Mouse (Mus musculus): ENCODE measurements at regions not wholly inside any gene's neighbourhood (a gene's known extent, or its start where the extent isn't known, plus 50 kb on each side); places are given as distances from the start of the nearest gene placed in this dataset.
A peak's percentile ranks its signal among the peaks of the same experiment; 100 is the strongest.
"Not testable (repeated sequence)": the region's sequence is repeated elsewhere in the genome, so short reads cannot be mapped to it uniquely, and the experiment has no call there.

GRCm38 (mm10) chr6:47679946-47680345, 84.8 kb upstream of the Ezh2 start:
- 80% methylated on average over 2 of the region's 7 CpGs for WGBS
- not testable (repeated sequence) for ATAC-seq (replicated peaks); H3K36me3 ChIP-seq (replicated peaks); H3K27ac ChIP-seq; H3K4me3 ChIP-seq; H3K9ac ChIP-seq; H3K27me3 ChIP-seq (replicated peaks); H3K4me2 ChIP-seq; H3K9me3 ChIP-seq; H3K4me1 ChIP-seq

GRCm38 (mm10) chr6:47672741-47673140, 77.6 kb upstream of the Ezh2 start:
- H3K27ac ChIP-seq; H3K27me3 ChIP-seq (replicated peaks); ATAC-seq (replicated peaks); H3K4me1 ChIP-seq; H3K9me3 ChIP-seq; H3K9ac ChIP-seq; H3K36me3 ChIP-seq (replicated peaks): not testable (repeated sequence)
- Histone ChIP-seq H3K4me2 (peak overlapping the region; percentile 38), H3K4me3 (peak overlapping the region; percentile 36)
- 16% methylated on average over 5 of the region's 33 CpGs for WGBS

GRCm38 (mm10) chr6:47652880-47653279, 57.7 kb upstream of the Ezh2 start:
- H3K9ac ChIP-seq; H3K9me3 ChIP-seq; ATAC-seq (replicated peaks); H3K36me3 ChIP-seq (replicated peaks); H3K4me1 ChIP-seq; H3K27me3 ChIP-seq (replicated peaks); H3K4me2 ChIP-seq; H3K27ac ChIP-seq; H3K4me3 ChIP-seq: not testable (repeated sequence)
- WGBS, result 65% methylated on average over 3 of the region's 3 CpGs

- H3K36me3 ChIP-seq (replicated peaks); H3K27me3 ChIP-seq (replicated peaks); ATAC-seq (replicated peaks); H3K4me1 ChIP-seq; H3K9me3 ChIP-seq: not testable (repeated sequence)
- WGBS, result under 1% methylated on average over 21 of the region's 23 CpGs
- H3K4me3 ChIP-seq, result peak overlapping the region; percentile 59
- H3K9ac ChIP-seq, result peak overlapping the region; percentile 49
- peak overlapping the region; percentile 84 for H3K27ac ChIP-seq
- H3K4me2 ChIP-seq, result peak overlapping the region; percentile 53
These were observed 56.2 kb upstream of the Ezh2 start for GRCm38 (mm10) chr6:47651385-47651718.

GRCm38 (mm10) chr6:47650463-47651384, 55.6 kb upstream of the Ezh2 start:
- Histone ChIP-seq H3K4me1 (no peaks in the 10 kb centered on the region), H3K4me2 (peak overlapping the region; percentile 53), H3K9me3 (no peaks in the 10 kb centered on the region), H3K27me3 (replicated peaks) (no peaks in the 10 kb centered on the region), H3K36me3 (replicated peaks) (no peaks in the 10 kb centered on the region), H3K27ac (peak overlapping the region; percentile 84), H3K4me3 (peak overlapping the region; percentile 59), H3K9ac (peak overlapping the region; percentile 49)
- WGBS, result 2% methylated on average over 46 of the region's 46 CpGs
- ATAC-seq (replicated peaks), result peak; percentile 98

- Histone ChIP-seq H3K4me3 (no peak overlapping the region), H3K27me3 (replicated peaks) (no peaks in the 10 kb centered on the region), H3K36me3 (replicated peaks) (no peaks in the 10 kb centered on the region), H3K4me1 (no peaks in the 10 kb centered on the region), H3K9me3 (no peaks in the 10 kb centered on the region), H3K27ac (no peak overlapping the region), H3K9ac (no peak overlapping the region), H3K4me2 (no peak overlapping the region)
- no peak for ATAC-seq (replicated peaks)
- 92% methylated on average over 6 of the region's 6 CpGs for WGBS
These were observed 54.8 kb upstream of the Ezh2 start for GRCm38 (mm10) chr6:47649961-47650360.

- H3K4me1 ChIP-seq, result no peaks in the 10 kb centered on the region
- no peak overlapping the region for H3K4me3 ChIP-seq
- no peak for ATAC-seq (replicated peaks)
- H3K27me3 ChIP-seq (replicated peaks), result no peaks in the 10 kb centered on the region
- WGBS, result 85% methylated on average over 5 of the region's 5 CpGs
- H3K27ac ChIP-seq, result no peak overlapping the region
- no peak overlapping the region for H3K4me2 ChIP-seq
- H3K9me3 ChIP-seq, result no peaks in the 10 kb centered on the region
- no peaks in the 10 kb centered on the region for H3K36me3 ChIP-seq (replicated peaks)
- no peak overlapping the region for H3K9ac ChIP-seq
These were observed 54.4 kb upstream of the Ezh2 start for GRCm38 (mm10) chr6:47649451-47649931.

GRCm38 (mm10) chr6:47648899-47649298, 53.8 kb upstream of the Ezh2 start:
- Histone ChIP-seq H3K27ac (no peak overlapping the region), H3K9me3 (no peaks in the 10 kb centered on the region), H3K4me3 (no peak overlapping the region), H3K4me1 (no peaks in the 10 kb centered on the region), H3K9ac (no peak overlapping the region), H3K4me2 (no peak overlapping the region), H3K27me3 (replicated peaks) (no peaks in the 10 kb centered on the region), H3K36me3 (replicated peaks) (no peaks in the 10 kb centered on the region)
- WGBS, result 84% methylated on average over 5 of the region's 5 CpGs
- no peak for ATAC-seq (replicated peaks)

GRCm38 (mm10) chr6:47648316-47648715, 53.2 kb upstream of the Ezh2 start:
- H3K9me3 ChIP-seq, result no peaks in the 10 kb centered on the region
- no peak overlapping the region for H3K4me3 ChIP-seq
- no peak for ATAC-seq (replicated peaks)
- no peak overlapping the region for H3K9ac ChIP-seq
- no peaks in the 10 kb centered on the region for H3K4me1 ChIP-seq
- H3K27ac ChIP-seq, result no peak overlapping the region
- H3K4me2 ChIP-seq, result no peak overlapping the region
- 92% methylated on average over 7 of the region's 7 CpGs for WGBS
- no peaks in the 10 kb centered on the region for H3K27me3 ChIP-seq (replicated peaks)
- no peaks in the 10 kb centered on the region for H3K36me3 ChIP-seq (replicated peaks)

- Histone ChIP-seq H3K36me3 (replicated peaks) (no peaks in the 10 kb centered on the region), H3K9me3 (no peaks in the 10 kb centered on the region), H3K9ac (no peak overlapping the region), H3K4me3 (no peak overlapping the region), H3K27ac (no peak overlapping the region), H3K4me2 (no peak overlapping the region), H3K4me1 (no peaks in the 10 kb centered on the region), H3K27me3 (replicated peaks) (no peaks in the 10 kb centered on the region)
- ATAC-seq (replicated peaks), result no peak
- 88% methylated on average over 8 of the region's 8 CpGs for WGBS
These were observed 52.7 kb upstream of the Ezh2 start for GRCm38 (mm10) chr6:47647876-47648275.

GRCm38 (mm10) chr6:47646731-47647567, 51.8 kb upstream of the Ezh2 start:
- Histone ChIP-seq H3K9ac (no peak overlapping the region), H3K36me3 (replicated peaks) (no peaks in the 10 kb centered on the region), H3K4me3 (no peak overlapping the region), H3K4me2 (no peak overlapping the region), H3K9me3 (no peaks in the 10 kb centered on the region), H3K27me3 (replicated peaks) (no peaks in the 10 kb centered on the region), H3K27ac (no peak overlapping the region), H3K4me1 (no peaks in the 10 kb centered on the region)
- ATAC-seq (replicated peaks), result no peak
- 63% methylated on average over 14 of the region's 14 CpGs for WGBS

GRCm38 (mm10) chr6:47646022-47646421, 50.9 kb upstream of the Ezh2 start:
- no peak overlapping the region for H3K4me2 ChIP-seq
- H3K9me3 ChIP-seq, result no peaks in the 10 kb centered on the region
- no peak overlapping the region for H3K4me3 ChIP-seq
- H3K36me3 ChIP-seq (replicated peaks), result no peaks in the 10 kb centered on the region
- ATAC-seq (replicated peaks), result no peak
- H3K4me1 ChIP-seq, result no peaks in the 10 kb centered on the region
- H3K27me3 ChIP-seq (replicated peaks), result no peaks in the 10 kb centered on the region
- no peak overlapping the region for H3K9ac ChIP-seq
- 73% methylated on average over 1 of the region's 1 CpGs for WGBS
- no peak overlapping the region for H3K27ac ChIP-seq
